Mouse (Mus musculus): ENCODE measurements around the gene Dnase2a.

- TF ChIP-seq CTCF (IDR thresholded peaks at IDR 0.05; ENCODE audit: low read depth) = no peak
- no peak for TF ChIP-seq EP300 (IDR thresholded peaks at IDR 0.05; ENCODE audit: low read depth)
Measured at GRCm38 (mm10) chr8:84967532-84968304, 59.4 kb downstream of the Dnase2a start.
